Mouse (Mus musculus): Measurements from ENCODE around the gene Tnfrsf8.
A peak's percentile ranks its signal among the peaks of the same experiment; 100 is the strongest.

Gene Tnfrsf8

GRCm38 (mm10) chr4:145270136-145270535 is 44.8 kb downstream of the Tnfrsf8 start:
- peak; percentile 9 for DNase-seq (ENCODE audit: low read depth, low spot score)

DNA sequence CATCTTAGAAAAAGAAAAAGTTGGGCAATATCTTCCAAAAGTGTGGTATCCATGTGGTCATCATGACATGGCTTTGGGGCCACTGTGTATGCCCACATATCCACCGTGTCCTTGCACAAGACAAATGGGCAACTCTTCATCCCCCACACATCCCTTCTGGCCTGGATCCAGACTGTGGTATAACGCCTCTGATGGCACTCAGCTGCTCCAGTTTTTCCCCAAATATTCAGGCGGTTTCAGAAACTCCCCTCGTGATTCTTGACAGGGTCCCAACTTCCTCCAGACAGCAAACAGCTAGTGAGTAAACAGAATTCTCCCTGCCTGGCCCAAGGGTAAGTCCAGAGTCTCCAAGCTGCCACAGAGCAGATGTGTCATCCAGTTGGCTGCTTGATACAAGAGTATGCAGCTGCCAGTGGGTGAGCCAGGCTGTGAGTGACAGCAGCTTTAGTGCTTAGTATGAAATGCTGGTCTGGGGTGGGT is 47.3 kb downstream of the Tnfrsf8 start:
- no peak for DNase-seq (ENCODE audit: low read depth, low spot score)

DNA sequence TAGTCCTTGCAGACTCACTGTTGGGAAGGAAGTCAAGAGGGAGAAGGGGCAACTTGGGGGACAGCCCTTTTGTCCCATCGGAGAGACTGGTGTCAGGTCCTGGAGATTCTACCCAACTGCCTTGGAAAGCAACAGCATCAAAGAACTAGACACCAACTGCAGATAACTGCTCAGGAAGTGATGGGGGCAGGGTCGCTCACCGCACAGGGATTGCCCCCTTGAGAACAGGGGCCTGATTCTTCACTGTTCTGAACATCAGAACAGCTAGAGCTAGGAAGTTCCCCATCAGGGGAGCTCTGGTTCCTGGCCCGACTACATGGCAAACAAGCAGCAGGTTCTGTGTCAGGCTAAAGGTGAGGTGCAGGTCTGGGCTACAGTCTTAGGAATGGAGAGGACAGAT is 48.5 kb downstream of the Tnfrsf8 start:
- no peak for DNase-seq (ENCODE audit: low read depth, low spot score)

- DNase-seq (ENCODE audit: low read depth, low spot score): no peak
Observed at GRCm38 (mm10) chr4:145264761-145265160, 50.2 kb downstream of the Tnfrsf8 start.

DNA sequence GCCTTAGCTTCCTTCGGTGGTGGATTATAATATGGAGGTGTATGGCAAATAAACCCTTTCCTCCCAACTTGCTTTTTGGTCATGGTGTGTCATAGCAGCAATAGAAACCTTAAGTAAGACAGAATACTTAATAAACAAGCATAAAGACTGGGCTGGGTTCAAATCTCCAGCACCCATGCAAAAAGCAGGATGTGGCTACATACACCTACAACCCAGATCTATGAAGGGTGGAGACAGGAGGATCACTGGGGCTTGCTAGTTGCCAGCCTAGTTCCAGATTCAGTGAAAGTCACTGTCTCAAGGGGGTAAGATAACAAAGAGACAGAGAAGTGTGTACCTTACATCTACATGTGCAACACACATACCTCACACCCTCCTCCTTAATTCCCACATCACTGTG is 51.4 kb downstream of the Tnfrsf8 start:
- no peak for DNase-seq (ENCODE audit: low read depth, low spot score)

- no peak for DNase-seq (ENCODE audit: low read depth, low spot score)
Observed at GRCm38 (mm10) chr4:145260802-145261201, 54.2 kb downstream of the Tnfrsf8 start.

- no peak for DNase-seq (ENCODE audit: low read depth, low spot score)
Observed at GRCm38 (mm10) chr4:145257751-145258434, 57.1 kb downstream of the Tnfrsf8 start.

DNA sequence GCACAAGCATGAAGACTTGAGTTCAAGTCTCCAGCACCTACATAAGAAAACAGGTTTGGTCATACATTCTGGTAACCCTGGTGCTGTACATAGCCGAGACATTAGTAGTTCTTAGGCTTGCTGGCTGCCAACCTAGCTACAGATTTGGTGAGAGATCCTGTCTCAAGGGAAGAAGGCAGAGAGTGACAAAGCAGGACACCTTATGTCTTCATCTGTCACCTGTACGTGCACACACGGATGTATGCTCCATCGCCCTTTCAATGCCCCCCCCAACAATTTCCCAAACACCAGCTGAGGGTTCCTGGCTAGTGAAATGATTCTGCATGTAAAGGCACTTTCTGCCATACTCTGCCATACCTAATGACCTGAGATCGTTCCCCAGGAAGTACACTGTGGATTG is 58.8 kb downstream of the Tnfrsf8 start:
- DNase-seq (ENCODE audit: low read depth, low spot score): no peak

GRCm38 (mm10) chr4:145254418-145254817 is 60.5 kb downstream of the Tnfrsf8 start:
- DNase-seq (ENCODE audit: low read depth, low spot score): no peak

DNA sequence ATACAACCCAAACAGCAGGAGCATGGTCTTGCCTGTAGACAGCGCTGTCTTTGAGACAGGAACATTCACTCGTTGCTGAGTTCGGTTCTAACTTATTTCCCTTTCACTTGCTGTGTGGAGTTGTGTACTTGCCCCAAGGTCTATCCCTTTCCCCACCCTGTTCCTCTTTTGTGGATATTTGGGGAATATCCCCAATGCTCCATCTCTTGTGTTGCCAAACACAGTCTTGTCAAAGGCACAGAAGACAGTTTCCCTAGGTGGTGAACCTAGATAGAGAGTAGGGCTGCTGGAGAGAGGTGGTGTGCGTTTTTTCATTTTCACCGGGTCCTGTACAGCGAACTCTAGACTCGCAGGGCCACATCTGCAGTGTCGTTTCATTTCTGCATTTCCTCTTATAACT is 62.4 kb downstream of the Tnfrsf8 start:
- DNase-seq (ENCODE audit: low read depth, low spot score): no peak

DNA sequence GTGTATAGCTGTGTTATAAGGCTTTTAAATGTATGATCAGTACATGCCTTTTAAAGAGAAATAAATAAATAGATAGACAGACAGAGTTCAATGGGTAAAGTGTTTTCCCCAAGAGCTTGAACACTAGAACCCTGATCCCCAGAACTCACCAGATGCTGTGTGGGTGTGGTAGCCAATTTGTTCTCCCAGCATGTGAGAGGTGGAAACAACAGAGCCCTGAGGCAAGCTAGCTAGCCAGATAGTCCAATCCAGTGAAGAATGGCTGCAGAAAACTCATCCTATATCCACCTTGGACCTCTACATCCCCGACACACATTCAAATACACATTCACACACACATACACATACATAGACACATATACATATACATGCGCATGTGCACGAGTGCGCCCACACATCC is 63.4 kb downstream of the Tnfrsf8 start:
- no peak for DNase-seq (ENCODE audit: low read depth, low spot score)

GRCm38 (mm10) chr4:145250002-145250401 is 65.0 kb downstream of the Tnfrsf8 start:
- DNase-seq (ENCODE audit: low read depth, low spot score): no peak

- no peak for DNase-seq (ENCODE audit: low read depth, low spot score)
Observed at GRCm38 (mm10) chr4:145247556-145247955, 67.4 kb downstream of the Tnfrsf8 start.

- DNase-seq (ENCODE audit: low read depth, low spot score): no peak
Observed at GRCm38 (mm10) chr4:145246173-145247011, 68.6 kb downstream of the Tnfrsf8 start, which contains the start of gene Tnfrsf1b. Tnfrsf1b (minus strand) TSS chr4:145246870.

DNA sequence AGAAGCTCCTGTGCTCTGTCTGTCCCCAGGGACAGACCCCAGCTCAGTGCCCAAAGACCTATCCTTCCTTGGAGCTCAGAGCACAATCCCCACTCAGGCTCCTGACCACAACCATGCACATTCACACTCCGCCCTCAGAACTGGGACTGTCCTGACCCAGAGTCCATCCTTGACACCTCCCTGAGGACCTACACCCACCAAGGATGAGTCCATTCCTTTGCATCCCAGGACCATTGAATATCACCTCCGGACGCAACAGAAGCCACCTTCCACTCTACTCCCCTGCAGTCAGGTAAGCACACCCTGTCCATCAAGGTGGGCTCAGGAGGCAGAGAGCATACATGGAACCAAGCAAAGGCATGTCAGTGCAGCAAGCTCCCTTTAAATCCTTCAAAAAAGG is 69.4 kb downstream of the Tnfrsf8 start:
- no peak for DNase-seq (ENCODE audit: low read depth, low spot score)

DNA sequence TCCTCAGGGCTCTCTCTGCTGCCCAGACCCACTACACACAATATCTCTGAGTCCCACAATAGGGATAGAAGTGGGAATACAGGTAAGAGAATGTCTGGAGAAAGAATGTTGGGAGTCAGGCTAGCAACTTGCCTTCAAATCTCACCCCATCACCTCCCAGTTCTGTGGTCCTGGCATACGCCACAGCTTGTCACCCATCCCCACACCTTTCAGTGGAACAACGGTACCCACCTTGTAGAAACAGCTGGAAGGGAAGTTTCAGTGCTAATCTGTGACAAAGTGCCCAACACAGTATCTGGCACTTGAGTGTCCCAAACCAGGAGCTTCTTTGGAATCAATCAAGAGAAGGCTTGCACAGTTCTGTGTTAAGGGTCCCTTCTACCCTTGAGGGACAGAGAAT is 70.3 kb downstream of the Tnfrsf8 start:
- DNase-seq (ENCODE audit: low read depth, low spot score): no peak

- no peak for DNase-seq (ENCODE audit: low read depth, low spot score)
Observed at GRCm38 (mm10) chr4:145242719-145243350, 72.1 kb downstream of the Tnfrsf8 start.

DNA sequence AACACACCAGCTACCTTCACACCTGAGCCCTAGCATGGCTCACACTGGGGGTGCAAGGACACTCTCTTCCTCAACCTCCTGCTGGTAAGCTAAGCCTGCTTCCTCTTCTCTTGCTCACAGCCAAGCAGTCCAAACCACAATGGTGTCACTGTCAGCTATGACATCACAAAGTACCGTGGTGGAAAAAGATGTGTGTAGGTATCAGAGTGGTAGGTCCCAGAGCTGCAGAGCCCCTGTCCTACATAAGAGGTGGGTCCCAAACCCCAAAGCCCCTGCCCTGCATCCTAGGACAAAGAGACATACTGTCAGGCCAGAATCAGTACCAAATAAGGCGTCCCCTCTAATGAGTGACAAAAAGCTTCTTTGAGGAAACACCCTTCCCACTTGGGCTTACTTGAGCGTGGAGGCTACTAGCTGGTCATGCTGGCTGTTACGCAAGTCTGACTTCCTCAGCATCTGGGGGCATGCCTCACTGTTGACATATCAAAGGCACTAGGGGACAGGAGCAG is 74.2 kb downstream of the Tnfrsf8 start:
- DNase-seq (ENCODE audit: low read depth, low spot score): no peak

DNA sequence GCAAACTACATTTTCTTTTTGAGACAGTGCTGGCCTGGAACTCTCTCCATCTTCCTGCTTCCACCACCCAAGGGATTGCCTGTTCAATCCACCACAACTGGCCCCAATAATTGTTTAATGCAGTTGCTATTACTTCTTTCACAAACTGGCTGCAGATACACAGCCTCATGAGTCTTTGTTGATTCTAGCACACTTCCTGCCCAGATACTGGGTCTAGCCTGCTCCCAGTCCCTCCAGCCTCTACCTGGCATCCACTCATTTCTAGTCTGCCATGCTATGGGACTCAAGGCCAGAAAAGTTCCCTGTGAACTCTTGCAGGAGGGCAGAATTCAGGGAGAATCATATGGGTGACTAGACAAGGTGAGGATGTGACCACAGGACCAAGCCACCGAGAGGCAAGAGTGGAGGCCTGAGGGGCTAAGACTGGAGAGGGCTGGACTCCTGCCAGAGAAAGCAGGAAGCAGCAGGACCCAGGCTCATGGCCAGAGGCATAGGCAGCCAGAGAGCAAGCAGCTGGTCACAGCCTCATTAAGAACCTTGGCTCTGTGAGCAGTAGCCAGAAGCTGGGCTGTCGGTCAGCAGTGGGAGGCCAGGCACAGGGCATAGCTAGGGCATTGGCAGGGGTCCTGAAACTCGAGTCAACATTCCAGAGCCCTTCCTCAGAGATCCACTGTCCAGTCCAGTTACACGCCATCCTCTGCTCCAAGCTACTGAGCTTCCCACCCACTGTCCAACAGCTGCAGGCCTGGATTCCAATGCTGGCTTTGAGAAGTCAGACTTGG is 75.7 kb downstream of the Tnfrsf8 start:
- no peak for DNase-seq (ENCODE audit: low read depth, low spot score)

- no peak for DNase-seq (ENCODE audit: low read depth, low spot score)
Observed at GRCm38 (mm10) chr4:145236027-145236426, 78.9 kb downstream of the Tnfrsf8 start.

GRCm38 (mm10) chr4:145233487-145234228 is 81.3 kb downstream of the Tnfrsf8 start:
- DNase-seq (ENCODE audit: low read depth, low spot score): no peak
